Mouse (Mus musculus) cerebellum, adult 9-11 months (tissue): Measurements from ENCODE around the gene Zfp607b.
A peak's percentile ranks its signal among the peaks of the same experiment; 100 is the strongest.

Experiments
- DNase-seq: peaks from one replicate; pipeline ENCODE4 v3.0.0; 2022

Gene Zfp607b

DNA sequence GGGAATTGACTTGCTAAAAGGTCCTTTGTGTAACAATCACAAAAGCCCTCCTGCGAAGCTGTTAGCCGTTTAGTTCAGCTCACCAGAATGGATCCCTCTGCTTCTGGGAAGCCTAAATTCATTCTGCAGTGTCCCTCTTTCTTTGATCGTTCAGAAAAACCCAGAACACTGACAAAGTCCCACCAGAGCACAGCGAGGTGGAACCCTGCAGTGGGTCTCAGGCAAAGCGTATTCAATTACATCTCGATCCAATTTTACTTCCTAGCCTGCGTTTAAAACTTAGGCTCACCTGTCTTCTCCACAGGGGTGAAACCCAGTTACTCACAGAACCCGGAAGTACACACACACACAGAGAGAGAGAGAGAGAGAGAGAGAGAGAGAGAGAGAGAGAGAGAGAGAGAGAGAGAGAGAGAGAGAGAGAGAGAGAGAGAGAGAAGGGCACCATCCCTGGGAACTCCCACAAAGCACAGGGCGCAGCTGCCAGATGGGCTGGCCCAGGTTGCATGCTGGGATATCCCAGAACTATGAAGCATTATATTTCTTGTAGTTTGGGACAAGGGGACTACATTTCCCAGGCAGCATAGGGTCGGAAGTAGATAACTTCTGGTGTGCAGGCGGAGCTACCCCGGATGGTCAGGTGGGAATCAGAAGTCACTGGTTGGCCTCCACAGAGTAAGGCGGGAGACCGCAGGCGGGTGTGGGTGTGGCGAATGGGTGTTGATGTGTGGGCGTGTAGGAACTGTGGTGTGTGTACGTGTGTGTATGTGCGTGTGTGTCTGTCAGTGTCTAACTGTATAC lies at the start of gene Zfp607b:
Gene Zfp607b, plus strand, starts transcription at position 526 of the 798 bp plus-strand sequence.
- DNase-seq = peak; percentile 97

DNA sequence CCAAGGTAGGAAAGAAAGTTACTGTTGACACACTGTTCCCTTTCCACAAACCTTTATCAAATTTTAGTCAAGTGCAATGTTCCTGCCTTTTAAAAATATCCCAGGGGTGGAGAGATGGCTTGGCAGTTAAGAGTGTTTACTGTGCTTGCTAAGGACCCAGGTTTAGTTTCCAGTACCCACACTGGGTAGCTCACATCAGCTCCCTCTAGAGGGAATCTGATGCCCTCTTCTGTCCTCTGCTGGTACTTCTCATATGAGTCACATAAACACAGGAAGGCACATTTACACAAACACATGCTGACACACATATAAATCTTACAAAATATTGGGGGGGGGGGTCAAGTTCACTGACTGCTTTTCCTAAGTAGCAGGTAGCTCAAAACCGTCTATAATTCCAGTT lies 44.7 kb upstream of the Zfp607b start:
- no peak for DNase-seq

- no peak for DNase-seq
Observed at GRCm38 (mm10) chr7:27646516-27646915, 42.6 kb upstream of the Zfp607b start.

- DNase-seq = no peak
Observed at GRCm38 (mm10) chr7:27647281-27648002, 41.7 kb upstream of the Zfp607b start.

DNA sequence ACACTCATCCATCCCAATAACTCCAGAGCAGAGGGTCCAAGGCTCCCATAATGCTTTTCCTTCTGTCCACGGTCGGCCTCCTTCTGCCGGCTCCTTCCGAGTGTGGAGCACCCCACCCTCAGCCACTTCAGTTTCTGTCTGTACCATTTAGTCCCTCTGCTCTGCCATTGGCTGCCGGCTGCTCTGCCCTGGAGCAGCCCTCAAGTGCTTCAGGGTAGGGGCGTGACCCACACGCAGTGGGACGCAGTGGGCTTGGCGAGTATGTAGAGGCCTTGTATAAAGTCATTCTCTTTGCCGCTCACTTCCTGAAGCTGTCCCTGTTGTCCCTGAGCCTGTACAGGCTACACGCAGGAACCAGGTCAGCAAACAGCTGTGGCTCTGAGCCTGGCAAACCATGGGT lies 39.4 kb upstream of the Zfp607b start:
- DNase-seq = no peak

- peak; percentile 83 for DNase-seq
Observed at GRCm38 (mm10) chr7:27650949-27651348, 38.2 kb upstream of the Zfp607b start.

GRCm38 (mm10) chr7:27653681-27654437 lies 35.3 kb upstream of the Zfp607b start, which contains the start of gene Ttc9b:
Ttc9b (plus strand) TSS chr7:27653915.
- peak; percentile 87 for DNase-seq

- DNase-seq = peak; percentile 75
Observed at GRCm38 (mm10) chr7:27654607-27655276, 34.4 kb upstream of the Zfp607b start.

DNA sequence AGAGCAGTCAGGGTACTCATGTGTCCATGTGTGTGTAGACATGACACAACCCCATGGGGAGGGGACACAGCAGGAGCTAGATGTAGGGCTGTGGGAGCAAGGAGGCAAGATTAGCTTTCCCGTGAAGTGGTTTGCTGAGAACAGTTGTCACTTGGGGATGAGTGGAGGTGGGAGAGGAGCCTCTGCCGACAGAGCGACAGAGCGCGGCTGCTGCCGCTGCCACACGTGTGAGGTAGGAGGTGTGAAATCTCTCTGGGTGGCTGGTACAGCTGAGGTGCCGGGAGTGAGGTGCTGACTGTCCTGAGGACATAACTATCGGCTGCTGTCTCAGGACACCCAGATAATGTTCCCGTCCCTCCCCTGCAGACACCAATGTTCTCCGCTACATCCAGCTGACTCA lies 33.6 kb upstream of the Zfp607b start:
- no peak for DNase-seq

- DNase-seq = peak; percentile 61
Observed at GRCm38 (mm10) chr7:27656600-27656999, 32.5 kb upstream of the Zfp607b start.

DNA sequence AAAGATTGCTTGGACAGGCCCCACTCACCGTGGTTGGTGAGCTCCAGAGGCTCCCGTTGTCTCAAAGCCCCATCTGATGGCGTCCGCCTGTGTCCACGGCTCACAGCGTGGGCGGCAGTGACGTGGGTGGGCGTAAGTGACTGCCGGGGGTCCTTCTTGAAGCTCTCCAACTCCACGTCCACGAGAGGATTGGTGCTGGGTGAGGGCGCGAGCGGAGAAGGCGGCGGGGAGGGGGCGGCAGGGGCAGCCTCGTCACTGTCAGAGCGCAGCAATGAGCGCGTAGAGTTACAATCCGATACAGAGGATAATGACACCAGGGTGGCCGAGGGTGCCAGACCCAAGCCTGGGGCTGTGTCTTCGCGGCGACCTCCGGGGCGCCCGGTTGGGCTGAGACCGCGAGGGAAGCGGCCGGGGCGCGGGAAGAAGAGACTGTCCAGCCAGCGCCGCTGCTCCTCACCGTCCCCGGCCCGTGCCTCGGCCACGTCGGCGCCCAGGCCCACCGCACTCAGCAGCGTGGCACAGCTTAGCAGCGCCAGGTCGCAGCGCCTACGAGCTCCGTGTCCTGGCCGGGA lies 31.2 kb upstream of the Zfp607b start:
- DNase-seq = no peak

GRCm38 (mm10) chr7:27658712-27659663 lies 30.2 kb upstream of the Zfp607b start:
- DNase-seq = no peak

DNA sequence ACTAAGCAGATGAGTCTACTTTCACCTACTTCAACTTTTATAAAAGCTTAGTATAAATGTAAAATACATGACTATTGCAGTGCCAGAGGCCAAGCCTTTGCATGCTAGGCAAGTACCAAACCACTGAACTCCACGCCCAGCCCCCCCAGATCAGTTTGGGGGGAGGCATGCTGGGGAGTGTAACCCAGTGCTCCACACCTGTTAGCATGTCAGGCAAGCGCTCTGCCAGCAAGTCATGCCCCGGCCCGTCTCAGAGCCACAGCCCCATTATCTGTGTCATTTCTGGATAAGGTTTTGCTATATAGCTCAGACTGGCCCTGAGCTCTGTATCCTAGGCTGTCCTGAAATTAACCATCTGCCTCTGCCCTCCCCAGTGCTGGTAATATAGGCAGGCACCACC lies 27.1 kb upstream of the Zfp607b start:
- DNase-seq = no peak

GRCm38 (mm10) chr7:27673064-27673574 lies 16.0 kb upstream of the Zfp607b start:
- DNase-seq = peak; percentile 73

DNA sequence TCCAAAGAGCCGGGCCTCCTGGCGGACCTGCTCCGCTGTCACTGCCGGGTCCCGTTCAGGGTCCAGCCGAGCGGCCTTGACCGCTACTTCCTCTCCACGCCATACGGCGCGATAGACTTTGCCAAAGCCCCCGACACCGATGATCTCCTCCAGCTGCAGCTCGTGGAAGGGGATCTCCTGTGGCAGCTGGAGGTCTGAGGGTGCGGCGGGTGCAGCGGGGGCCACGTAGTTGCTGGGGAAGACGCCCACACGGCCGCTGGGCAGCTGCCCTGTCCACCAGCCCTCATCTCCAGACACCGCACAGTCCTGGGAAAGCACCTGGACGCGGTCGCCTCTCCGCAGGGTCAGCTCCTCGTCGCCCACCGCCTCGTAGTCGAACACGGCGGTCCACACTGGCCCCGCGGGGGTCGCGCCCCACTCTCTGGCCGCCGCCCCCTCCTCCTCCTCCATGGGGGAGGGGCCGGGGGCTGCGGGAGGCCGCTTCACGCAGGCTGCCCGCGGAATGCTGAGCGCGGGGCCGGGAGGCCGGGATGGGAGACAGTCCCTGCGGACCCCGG lies 15.5 kb upstream of the Zfp607b start:
- peak; percentile 79 for DNase-seq

GRCm38 (mm10) chr7:27674195-27674521 lies 15.0 kb upstream of the Zfp607b start:
- DNase-seq = no peak

GRCm38 (mm10) chr7:27674522-27675221 lies 14.5 kb upstream of the Zfp607b start, which contains the start of gene Map3k10:
Map3k10 (minus strand) TSS chr7:27674598.
- peak; percentile 95 for DNase-seq

GRCm38 (mm10) chr7:27675222-27675612 lies 13.9 kb upstream of the Zfp607b start:
- DNase-seq = peak; percentile 55

DNA sequence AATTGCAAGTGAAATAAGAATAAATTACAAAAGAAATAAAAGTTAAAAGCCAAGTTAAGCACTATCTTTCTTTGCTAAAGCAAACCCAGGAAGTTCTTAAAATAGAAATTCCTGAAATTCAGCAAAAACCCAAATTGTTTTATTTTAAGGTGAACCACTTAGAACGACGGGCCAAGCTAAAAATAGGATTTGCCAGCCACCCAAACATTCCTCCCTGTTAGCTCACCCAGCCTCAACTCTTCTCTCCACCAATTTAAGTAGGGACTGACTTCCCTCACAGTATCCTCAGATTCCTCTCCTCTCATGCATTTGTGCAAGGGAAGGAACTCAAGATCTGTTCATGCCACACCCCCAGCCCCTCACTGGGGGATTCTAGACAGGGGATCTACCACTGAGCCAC lies 5.9 kb upstream of the Zfp607b start:
- DNase-seq = no peak

DNA sequence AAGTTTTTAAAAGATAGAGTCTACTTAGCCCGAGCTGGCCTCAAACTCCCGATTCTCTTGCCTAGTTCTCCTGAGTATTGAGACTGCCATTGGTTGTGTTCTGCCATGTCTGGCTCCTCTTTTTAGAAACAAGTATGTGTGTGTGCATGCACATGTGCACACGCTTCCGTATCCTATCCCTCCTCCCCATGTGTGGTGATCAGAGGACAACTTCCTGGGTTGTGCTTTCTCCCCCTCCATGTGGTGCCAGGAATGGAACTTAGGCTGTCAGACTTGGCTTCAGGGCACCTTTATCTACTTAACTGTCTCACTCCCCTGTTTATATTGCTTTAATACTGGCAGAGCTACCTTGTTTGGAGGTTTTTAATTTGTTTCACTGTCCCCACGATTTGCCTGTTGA lies 3.9 kb upstream of the Zfp607b start:
- peak; percentile 34 for DNase-seq
